Mouse (Mus musculus): Measurements from ENCODE around the gene Il31ra. TPM values are rescaled to one million over a fixed set of nuclear protein-coding genes. Genes with fewer than 3 reads are reported as not detected.
"Not testable (repeated sequence)": the region's sequence is repeated elsewhere in the genome, so short reads cannot be mapped to it uniquely, and the experiment has no call there.

The Il31ra gene
- polyA plus RNA-seq, 1 experiment from 2014 or later: 0.13 TPM

DNA sequence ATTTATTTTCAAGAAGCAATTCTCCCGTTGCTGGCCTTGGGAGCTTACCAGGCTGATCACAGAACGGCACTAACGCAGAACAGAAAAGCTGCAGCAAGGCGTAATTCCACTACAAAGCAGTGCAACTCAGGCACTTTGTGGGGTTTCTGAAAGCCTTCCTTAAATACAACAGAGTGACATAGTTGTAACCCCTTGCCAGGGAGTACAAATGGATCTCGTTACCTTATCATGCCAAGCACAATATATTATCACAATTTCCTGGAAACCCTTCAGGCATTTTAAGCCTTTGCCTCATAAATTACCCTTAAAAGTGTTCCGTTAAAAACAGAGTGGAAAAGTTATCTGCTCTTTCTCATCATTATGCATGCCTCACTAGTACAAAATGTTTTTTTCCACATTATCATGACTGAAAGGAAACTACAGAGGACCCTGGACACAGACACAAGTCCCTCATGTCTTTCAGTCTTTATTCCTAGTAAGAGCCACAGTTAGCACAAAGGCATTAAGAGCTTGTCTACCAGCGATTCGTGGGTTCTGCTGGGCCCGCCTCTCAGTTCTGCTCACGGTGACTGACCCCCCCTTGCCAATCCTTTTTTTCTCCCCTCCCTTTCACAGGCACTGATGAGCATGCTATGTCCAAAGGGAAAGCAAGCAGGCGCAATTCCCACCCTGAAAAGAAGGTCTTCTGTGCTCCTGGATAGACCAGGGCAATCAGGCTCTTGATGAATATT is 13.4 kb downstream of the Il31ra start:
- no peak for ATAC-seq (ENCODE audit: insufficient read depth, low FRiP score, low TSS enrichment)
- WGBS: 48% methylated on average over 11 of the region's 11 CpGs
- H3K27ac ChIP-seq (ENCODE audit: low read depth, low read length): no peak overlapping the region

DNA sequence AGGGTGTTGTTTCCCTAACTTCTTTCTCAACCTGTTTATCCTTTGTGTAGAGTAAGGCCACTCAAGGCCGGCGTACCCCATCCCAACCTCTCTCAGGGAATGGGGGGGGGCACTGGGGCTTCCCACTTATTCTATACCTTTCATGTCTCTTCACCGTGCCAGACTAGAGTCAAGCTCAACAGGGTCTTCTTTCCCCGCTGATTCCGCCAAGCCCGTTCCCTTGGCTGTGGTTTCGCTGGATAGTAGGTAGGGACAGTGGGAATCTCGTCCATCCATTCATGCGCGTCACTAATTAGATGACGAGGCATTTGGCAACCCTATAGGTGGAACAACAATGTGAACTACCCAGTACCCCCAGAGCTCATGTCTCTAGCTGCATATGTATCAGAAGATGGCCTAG is 16.1 kb downstream of the Il31ra start:
- H3K27me3 ChIP-seq (ENCODE audit: control insufficient read depth, insufficient read depth, low read length); H3K27ac ChIP-seq (ENCODE audit: low read depth, low read length); H3K9ac ChIP-seq (ENCODE audit: low read length); H3K4me1 ChIP-seq (ENCODE audit: control insufficient read depth, insufficient read depth, low read length); ATAC-seq (ENCODE audit: insufficient read depth, low FRiP score, low TSS enrichment); H3K9me3 ChIP-seq (ENCODE audit: control insufficient read depth, low read length); DNase-seq (ENCODE audit: low spot score); H3K4me3 ChIP-seq (ENCODE audit: low read depth, low read length); H3K4me2 ChIP-seq (ENCODE audit: low read depth); H3K36me3 ChIP-seq (ENCODE audit: control insufficient read depth, insufficient read depth, low read length): not testable (repeated sequence)
- 69% methylated on average over 11 of the region's 11 CpGs for WGBS

More for the DNA sequence above, 13.4 kb downstream of the Il31ra start:
- Histone ChIP-seq H3K9ac (ENCODE audit: low read length) (no peak overlapping the region), H3K36me3 (ENCODE audit: control insufficient read depth, insufficient read depth, low read length) (no peaks in the 10 kb centered on the region), H3K27me3 (ENCODE audit: control insufficient read depth, insufficient read depth, low read length) (no peaks in the 10 kb centered on the region), H3K4me1 (ENCODE audit: control insufficient read depth, insufficient read depth, low read length) (no peaks in the 10 kb centered on the region), H3K4me3 (ENCODE audit: low read depth, low read length) (no peak overlapping the region), H3K9me3 (ENCODE audit: control insufficient read depth, low read length) (no peaks in the 10 kb centered on the region), H3K4me2 (ENCODE audit: low read depth) (no peak overlapping the region)
- no peak for DNase-seq (ENCODE audit: low spot score)

DNA sequence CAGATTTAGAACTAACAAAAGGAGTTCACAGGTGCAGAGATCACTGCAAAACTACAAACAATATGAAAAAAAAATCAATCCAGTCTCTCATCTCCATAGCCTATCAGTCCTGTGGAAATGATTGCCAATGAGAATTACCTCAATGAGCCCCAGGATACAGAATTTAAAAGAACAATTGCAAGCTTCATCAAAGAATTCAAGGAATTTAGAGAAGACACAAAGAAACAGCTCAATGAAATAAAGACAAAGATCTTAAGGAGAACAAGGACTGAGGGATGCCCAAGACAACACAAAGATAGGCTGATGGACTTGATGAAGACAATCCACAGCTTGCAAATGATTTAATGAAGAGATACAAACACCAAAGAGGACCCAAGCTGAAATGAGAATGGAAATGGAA is 20.4 kb downstream of the Il31ra start:
- DNase-seq (ENCODE audit: low spot score): no peak
- Histone ChIP-seq H3K27ac (ENCODE audit: low read depth, low read length) (no peak overlapping the region), H3K4me1 (ENCODE audit: control insufficient read depth, insufficient read depth, low read length) (no peaks in the 10 kb centered on the region), H3K9me3 (ENCODE audit: control insufficient read depth, low read length) (no peaks in the 10 kb centered on the region), H3K36me3 (ENCODE audit: control insufficient read depth, insufficient read depth, low read length) (no peaks in the 10 kb centered on the region), H3K9ac (ENCODE audit: low read length) (no peak overlapping the region), H3K4me2 (ENCODE audit: low read depth) (no peak overlapping the region), H3K4me3 (ENCODE audit: low read depth, low read length) (no peak overlapping the region), H3K27me3 (ENCODE audit: control insufficient read depth, insufficient read depth, low read length) (no peaks in the 10 kb centered on the region)
- no peak for ATAC-seq (ENCODE audit: insufficient read depth, low FRiP score, low TSS enrichment)

DNA sequence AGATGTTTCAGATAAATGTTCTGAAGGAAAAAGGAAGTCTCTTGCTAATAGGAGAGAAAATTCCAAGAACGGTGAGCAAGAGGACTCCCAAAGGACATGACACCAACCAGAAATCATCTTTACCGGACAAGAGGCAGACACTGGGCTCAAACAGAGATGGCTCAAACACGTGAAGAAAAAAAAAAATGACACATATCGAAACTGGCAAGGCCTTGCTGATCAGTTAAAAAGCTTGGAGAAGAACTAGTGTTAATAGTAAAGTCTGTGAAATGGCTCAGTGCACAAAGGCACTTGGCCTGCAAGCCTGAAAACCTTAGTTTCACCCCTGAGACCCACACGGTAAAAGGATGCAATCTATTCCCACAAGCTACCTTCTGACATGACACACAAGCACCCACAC is 23.4 kb downstream of the Il31ra start:
- H3K9ac ChIP-seq (ENCODE audit: low read length): no peak overlapping the region
- no peak overlapping the region for H3K4me2 ChIP-seq (ENCODE audit: low read depth)
- H3K27me3 ChIP-seq (ENCODE audit: control insufficient read depth, insufficient read depth, low read length): no peaks in the 10 kb centered on the region
- 55% methylated on average over 5 of the region's 5 CpGs for WGBS
- H3K27ac ChIP-seq (ENCODE audit: low read depth, low read length): no peak overlapping the region
- H3K36me3 ChIP-seq (ENCODE audit: control insufficient read depth, insufficient read depth, low read length): no peaks in the 10 kb centered on the region
- DNase-seq (ENCODE audit: low spot score) (no peak), ATAC-seq (ENCODE audit: insufficient read depth, low FRiP score, low TSS enrichment) (no peak)
- no peaks in the 10 kb centered on the region for H3K4me1 ChIP-seq (ENCODE audit: control insufficient read depth, insufficient read depth, low read length)
- H3K4me3 ChIP-seq (ENCODE audit: low read depth, low read length): no peak overlapping the region
- no peaks in the 10 kb centered on the region for H3K9me3 ChIP-seq (ENCODE audit: control insufficient read depth, low read length)

DNA sequence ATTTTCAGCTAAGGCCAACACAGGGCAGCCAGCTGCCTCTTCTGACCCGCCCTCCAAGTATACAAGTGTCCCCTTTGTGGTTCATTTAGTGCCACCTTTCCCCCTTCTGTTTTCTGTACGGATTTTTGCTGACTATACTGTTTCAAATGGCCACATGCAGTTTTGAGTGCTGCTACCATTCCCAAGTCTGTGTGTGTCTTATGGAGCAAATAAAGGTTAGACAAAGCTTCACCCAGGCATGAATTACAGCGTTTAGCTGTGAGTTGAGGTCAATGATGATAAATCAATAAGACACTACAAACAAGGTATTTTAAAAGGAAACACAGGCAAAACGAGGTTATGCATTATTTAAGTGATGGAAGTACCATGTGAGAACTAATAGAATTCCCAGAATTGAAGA is 24.6 kb downstream of the Il31ra start:
- DNase-seq (ENCODE audit: low spot score) (no peak), ATAC-seq (ENCODE audit: insufficient read depth, low FRiP score, low TSS enrichment) (no peak)
- H3K4me3 ChIP-seq (ENCODE audit: low read depth, low read length): no peak overlapping the region
- H3K4me1 ChIP-seq (ENCODE audit: control insufficient read depth, insufficient read depth, low read length): no peaks in the 10 kb centered on the region
- no peaks in the 10 kb centered on the region for H3K27me3 ChIP-seq (ENCODE audit: control insufficient read depth, insufficient read depth, low read length)
- H3K9ac ChIP-seq (ENCODE audit: low read length): no peak overlapping the region
- no peak overlapping the region for H3K4me2 ChIP-seq (ENCODE audit: low read depth)
- 18% methylated on average over 4 of the region's 4 CpGs for WGBS
- H3K27ac ChIP-seq (ENCODE audit: low read depth, low read length): no peak overlapping the region
- H3K36me3 ChIP-seq (ENCODE audit: control insufficient read depth, insufficient read depth, low read length): no peaks in the 10 kb centered on the region
- no peaks in the 10 kb centered on the region for H3K9me3 ChIP-seq (ENCODE audit: control insufficient read depth, low read length)

DNA sequence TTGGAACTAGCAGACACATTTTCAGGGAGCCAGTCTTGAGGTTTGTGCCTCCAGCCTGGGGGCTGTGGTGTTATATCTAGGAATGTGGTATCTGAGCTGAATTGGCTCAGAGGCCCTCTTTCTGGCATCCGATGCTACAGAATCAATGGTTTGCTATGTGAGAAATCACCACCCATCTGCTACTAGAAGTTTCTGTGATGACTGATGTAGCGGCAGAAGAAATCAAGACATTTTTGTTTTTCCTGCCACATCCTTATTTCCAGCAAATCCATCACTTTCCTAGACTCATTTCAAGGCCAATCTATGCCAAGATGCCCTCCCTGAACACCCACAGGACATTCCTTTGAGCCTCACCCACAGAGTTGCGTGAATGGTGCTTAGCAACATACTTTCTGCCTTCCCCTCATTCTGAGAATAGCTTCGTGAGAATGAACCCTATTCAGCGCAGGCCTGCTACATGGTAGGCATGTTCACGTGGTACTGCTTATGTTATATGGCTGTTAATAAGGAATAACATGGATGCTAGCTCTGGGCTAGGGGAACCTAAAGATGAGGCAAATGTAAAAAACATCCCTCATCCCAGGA is 33.5 kb downstream of the Il31ra start:
- H3K9ac ChIP-seq (ENCODE audit: low read length): no peak overlapping the region
- H3K4me1 ChIP-seq (ENCODE audit: control insufficient read depth, insufficient read depth, low read length): no peaks in the 10 kb centered on the region
- 92% methylated on average over 6 of the region's 6 CpGs for WGBS
- H3K4me3 ChIP-seq (ENCODE audit: low read depth, low read length): no peak overlapping the region
- H3K27ac ChIP-seq (ENCODE audit: low read depth, low read length): no peak overlapping the region
- ATAC-seq (ENCODE audit: insufficient read depth, low FRiP score, low TSS enrichment) (no peak), DNase-seq (ENCODE audit: low spot score) (no peak)
- H3K36me3 ChIP-seq (ENCODE audit: control insufficient read depth, insufficient read depth, low read length): no peaks in the 10 kb centered on the region
- no peaks in the 10 kb centered on the region for H3K27me3 ChIP-seq (ENCODE audit: control insufficient read depth, insufficient read depth, low read length)
- H3K4me2 ChIP-seq (ENCODE audit: low read depth): no peak overlapping the region
- H3K9me3 ChIP-seq (ENCODE audit: control insufficient read depth, low read length): no peaks in the 10 kb centered on the region

- DNase-seq (ENCODE audit: low spot score) (no peak), ATAC-seq (ENCODE audit: insufficient read depth, low FRiP score, low TSS enrichment) (no peak)
- WGBS: 63% methylated on average over 2 of the region's 2 CpGs
- Histone ChIP-seq H3K36me3 (ENCODE audit: control insufficient read depth, insufficient read depth, low read length) (no peaks in the 10 kb centered on the region), H3K9me3 (ENCODE audit: control insufficient read depth, low read length) (no peaks in the 10 kb centered on the region), H3K4me2 (ENCODE audit: low read depth) (no peak overlapping the region), H3K27me3 (ENCODE audit: control insufficient read depth, insufficient read depth, low read length) (no peaks in the 10 kb centered on the region), H3K27ac (ENCODE audit: low read depth, low read length) (no peak overlapping the region), H3K4me1 (ENCODE audit: control insufficient read depth, insufficient read depth, low read length) (no peaks in the 10 kb centered on the region), H3K9ac (ENCODE audit: low read length) (no peak overlapping the region), H3K4me3 (ENCODE audit: low read depth, low read length) (no peak overlapping the region)
Measured at GRCm38 (mm10) chr13:112556501-112556900, 37.7 kb downstream of the Il31ra start.

DNA sequence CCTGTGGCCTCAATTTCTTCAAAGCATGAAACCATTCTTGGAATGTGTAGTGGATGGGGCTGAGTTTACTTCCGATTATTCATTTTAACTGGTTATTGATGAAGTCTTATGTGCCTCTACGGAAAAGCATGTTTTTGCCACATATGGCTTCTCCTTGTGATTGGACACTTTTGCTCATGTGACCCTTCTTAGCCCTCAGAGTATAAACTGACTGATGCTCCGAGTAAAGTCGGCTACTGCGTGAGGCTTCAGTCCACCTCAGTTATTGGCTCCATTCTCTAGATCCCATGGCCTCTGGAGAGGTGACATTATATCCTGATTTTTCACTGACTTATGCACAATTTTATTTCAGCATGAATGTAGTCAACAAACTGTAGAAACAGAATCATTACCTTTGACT is 40.9 kb downstream of the Il31ra start:
- Histone ChIP-seq H3K27me3 (ENCODE audit: control insufficient read depth, insufficient read depth, low read length) (no peaks in the 10 kb centered on the region), H3K4me1 (ENCODE audit: control insufficient read depth, insufficient read depth, low read length) (no peaks in the 10 kb centered on the region), H3K36me3 (ENCODE audit: control insufficient read depth, insufficient read depth, low read length) (no peaks in the 10 kb centered on the region), H3K9ac (ENCODE audit: low read length) (no peak overlapping the region), H3K4me2 (ENCODE audit: low read depth) (no peak overlapping the region), H3K9me3 (ENCODE audit: control insufficient read depth, low read length) (no peaks in the 10 kb centered on the region), H3K4me3 (ENCODE audit: low read depth, low read length) (no peak overlapping the region), H3K27ac (ENCODE audit: low read depth, low read length) (no peak overlapping the region)
- no peak for DNase-seq (ENCODE audit: low spot score)
- no peak for ATAC-seq (ENCODE audit: insufficient read depth, low FRiP score, low TSS enrichment)
- 91% methylated on average over 5 of the region's 5 CpGs for WGBS
